Mouse (Mus musculus): ENCODE data around the gene Gramd4. TPM values are rescaled to one million over a fixed set of nuclear protein-coding genes. Genes with fewer than 3 reads are reported as not detected.
"Not testable (repeated sequence)": the region's sequence is repeated elsewhere in the genome, so short reads cannot be mapped to it uniquely, and the experiment has no call there.

The Gramd4 gene
- total and polyA plus RNA-seq, 2 experiments from 2014 or later = 22.5 to 47.6 TPM

GRCm38 (mm10) chr15:86091201-86091997 lies 33.9 kb downstream of the Gramd4 start:
- WGBS = 85% methylated on average over 23 of the region's 23 CpGs
- TF ChIP-seq CTCF (IDR thresholded peaks at IDR 0.05) = no peak
- Histone ChIP-seq H3K27ac (ENCODE audit: low read depth, low read length) (no peak overlapping the region), H3K9me3 (ENCODE audit: low read length) (no peaks in the 10 kb centered on the region), H3K27me3 (ENCODE audit: insufficient read depth, low read length) (no peaks in the 10 kb centered on the region), H3K9ac (replicated peaks; ENCODE audit: low read length, poor library complexity, severe bottlenecking) (no peak overlapping the region), H3K4me3 (ENCODE audit: low read depth, low read length) (no peak overlapping the region), H3K4me2 (ENCODE audit: low read depth, low read length, poor library complexity, severe bottlenecking) (no peak overlapping the region), H3K4me1 (ENCODE audit: insufficient read depth, low read length) (peaks cover 22% of the 10 kb centered on the region; the same call in 1 of the 2 replicates), H3K36me3 (ENCODE audit: insufficient read depth, low read length) (peaks cover 19% of the 10 kb centered on the region; the same call in 1 of the 2 replicates)
- DNase-seq (ENCODE audit: low spot score) (no peak), ATAC-seq (ENCODE audit: low FRiP score) (no peak)

GRCm38 (mm10) chr15:86091998-86092670 lies 34.6 kb downstream of the Gramd4 start:
- no peak overlapping the region for H3K4me2 ChIP-seq (ENCODE audit: low read depth, low read length, poor library complexity, severe bottlenecking)
- no peak overlapping the region for H3K4me3 ChIP-seq (ENCODE audit: low read depth, low read length)
- TF ChIP-seq CTCF (IDR thresholded peaks at IDR 0.05) = no peak
- no peak overlapping the region for H3K9ac ChIP-seq (replicated peaks; ENCODE audit: low read length, poor library complexity, severe bottlenecking)
- 80% methylated on average over 12 of the region's 12 CpGs for WGBS
- no peaks in the 10 kb centered on the region for H3K9me3 ChIP-seq (ENCODE audit: low read length)
- peaks cover 16% of the 10 kb centered on the region; the same call in 1 of the 2 replicates for H3K4me1 ChIP-seq (ENCODE audit: insufficient read depth, low read length)
- no peaks in the 10 kb centered on the region for H3K27me3 ChIP-seq (ENCODE audit: insufficient read depth, low read length)
- DNase-seq (ENCODE audit: low spot score) (no peak), ATAC-seq (ENCODE audit: low FRiP score) (no peak)
- H3K27ac ChIP-seq (ENCODE audit: low read depth, low read length) = no peak overlapping the region
- peaks cover 19% of the 10 kb centered on the region; the same call in 1 of the 2 replicates for H3K36me3 ChIP-seq (ENCODE audit: insufficient read depth, low read length)

GRCm38 (mm10) chr15:86093236-86093635 lies 35.7 kb downstream of the Gramd4 start:
- Histone ChIP-seq H3K4me1 (ENCODE audit: insufficient read depth, low read length) (peaks cover 8% of the 10 kb centered on the region; the same call in 1 of the 2 replicates), H3K9ac (replicated peaks; ENCODE audit: low read length, poor library complexity, severe bottlenecking) (no peak overlapping the region), H3K4me2 (ENCODE audit: low read depth, low read length, poor library complexity, severe bottlenecking) (no peak overlapping the region), H3K27ac (ENCODE audit: low read depth, low read length) (no peak overlapping the region), H3K9me3 (ENCODE audit: low read length) (no peaks in the 10 kb centered on the region), H3K4me3 (ENCODE audit: low read depth, low read length) (no peak overlapping the region), H3K27me3 (ENCODE audit: insufficient read depth, low read length) (no peaks in the 10 kb centered on the region), H3K36me3 (ENCODE audit: insufficient read depth, low read length) (peaks cover 19% of the 10 kb centered on the region; the same call in 1 of the 2 replicates)
- ATAC-seq (ENCODE audit: low FRiP score) (no peak), DNase-seq (ENCODE audit: low spot score) (no peak)
- 95% methylated on average over 1 of the region's 1 CpGs for WGBS
- no peak for TF ChIP-seq CTCF (IDR thresholded peaks at IDR 0.05)

- Histone ChIP-seq H3K36me3 (ENCODE audit: insufficient read depth, low read length) (peaks cover 19% of the 10 kb centered on the region; the same call in 1 of the 2 replicates), H3K4me3 (ENCODE audit: low read depth, low read length) (no peak overlapping the region), H3K9ac (replicated peaks; ENCODE audit: low read length, poor library complexity, severe bottlenecking) (no peak overlapping the region), H3K27ac (ENCODE audit: low read depth, low read length) (no peak overlapping the region), H3K4me1 (ENCODE audit: insufficient read depth, low read length) (peaks cover under 1% of the 10 kb centered on the region; the same call in 1 of the 2 replicates), H3K27me3 (ENCODE audit: insufficient read depth, low read length) (no peaks in the 10 kb centered on the region), H3K4me2 (ENCODE audit: low read depth, low read length, poor library complexity, severe bottlenecking) (no peak overlapping the region), H3K9me3 (ENCODE audit: low read length) (no peaks in the 10 kb centered on the region)
- ATAC-seq (ENCODE audit: low FRiP score) (no peak), DNase-seq (ENCODE audit: low spot score) (no peak)
- no peak for TF ChIP-seq CTCF (IDR thresholded peaks at IDR 0.05)
- WGBS = 79% methylated on average over 10 of the region's 10 CpGs
Observed at GRCm38 (mm10) chr15:86094324-86095121, 37.0 kb downstream of the Gramd4 start.

- no peak for TF ChIP-seq CTCF (IDR thresholded peaks at IDR 0.05)
- WGBS = 90% methylated on average over 17 of the region's 17 CpGs
- ATAC-seq (ENCODE audit: low FRiP score) = no peak
Observed at GRCm38 (mm10) chr15:86095722-86096603, 38.5 kb downstream of the Gramd4 start.

GRCm38 (mm10) chr15:86096604-86097020 lies 39.1 kb downstream of the Gramd4 start:
- H3K9ac ChIP-seq (replicated peaks; ENCODE audit: low read length, poor library complexity, severe bottlenecking); DNase-seq (ENCODE audit: low spot score); H3K4me1 ChIP-seq (ENCODE audit: insufficient read depth, low read length); H3K4me2 ChIP-seq (ENCODE audit: low read depth, low read length, poor library complexity, severe bottlenecking); ATAC-seq (ENCODE audit: low FRiP score); H3K9me3 ChIP-seq (ENCODE audit: low read length); H3K27me3 ChIP-seq (ENCODE audit: insufficient read depth, low read length); H3K4me3 ChIP-seq (ENCODE audit: low read depth, low read length); H3K27ac ChIP-seq (ENCODE audit: low read depth, low read length): not testable (repeated sequence)
- peaks cover 22% of the 10 kb centered on the region; the same call in 1 of the 2 replicates for H3K36me3 ChIP-seq (ENCODE audit: insufficient read depth, low read length)
- WGBS = 93% methylated on average over 5 of the region's 5 CpGs

More at GRCm38 (mm10) chr15:86095722-86096603, 38.5 kb downstream of the Gramd4 start:
- Histone ChIP-seq H3K9ac (replicated peaks; ENCODE audit: low read length, poor library complexity, severe bottlenecking) (no peak overlapping the region), H3K4me3 (ENCODE audit: low read depth, low read length) (no peak overlapping the region), H3K27me3 (ENCODE audit: insufficient read depth, low read length) (no peaks in the 10 kb centered on the region), H3K9me3 (ENCODE audit: low read length) (no peaks in the 10 kb centered on the region), H3K4me2 (ENCODE audit: low read depth, low read length, poor library complexity, severe bottlenecking) (no peak overlapping the region), H3K36me3 (ENCODE audit: insufficient read depth, low read length) (peaks cover 22% of the 10 kb centered on the region; the same call in 1 of the 2 replicates), H3K4me1 (ENCODE audit: insufficient read depth, low read length) (no peaks in the 10 kb centered on the region), H3K27ac (ENCODE audit: low read depth, low read length) (no peak overlapping the region)
- no peak for DNase-seq (ENCODE audit: low spot score)

Measured in midbrain, postnatal 0 days (tissue).